Mouse (Mus musculus): Measurements from ENCODE around the gene Ch25h. TPM values are rescaled to one million over a fixed set of nuclear protein-coding genes. Genes with fewer than 3 reads are reported as not detected.

Gene Ch25h
- polyA plus RNA-seq, 1 experiment, result not detected

- no peak for TF ChIP-seq POLR2A (IDR thresholded peaks at IDR 0.05; ENCODE audit: borderline replicate concordance, control insufficient read depth, low read depth, low read length)
- no peak for TF ChIP-seq CTCF (IDR thresholded peaks at IDR 0.05; ENCODE audit: control insufficient read depth, insufficient read depth, low read length)
- no peak overlapping the region for H3K27ac ChIP-seq (ENCODE audit: control insufficient read depth, insufficient read depth, low read depth, low read length, poor library complexity)
- WGBS, result 84% methylated on average over 1 of the region's 1 CpGs
- H3K4me3 ChIP-seq (replicated peaks; ENCODE audit: control insufficient read depth, low read depth, low read length), result no peak overlapping the region
- no peaks in the 10 kb centered on the region for H3K4me1 ChIP-seq (ENCODE audit: control insufficient read depth, insufficient read depth, low read length)
Observed at GRCm38 (mm10) chr19:34461451-34462019, 13.4 kb downstream of the Ch25h start.

DNA sequence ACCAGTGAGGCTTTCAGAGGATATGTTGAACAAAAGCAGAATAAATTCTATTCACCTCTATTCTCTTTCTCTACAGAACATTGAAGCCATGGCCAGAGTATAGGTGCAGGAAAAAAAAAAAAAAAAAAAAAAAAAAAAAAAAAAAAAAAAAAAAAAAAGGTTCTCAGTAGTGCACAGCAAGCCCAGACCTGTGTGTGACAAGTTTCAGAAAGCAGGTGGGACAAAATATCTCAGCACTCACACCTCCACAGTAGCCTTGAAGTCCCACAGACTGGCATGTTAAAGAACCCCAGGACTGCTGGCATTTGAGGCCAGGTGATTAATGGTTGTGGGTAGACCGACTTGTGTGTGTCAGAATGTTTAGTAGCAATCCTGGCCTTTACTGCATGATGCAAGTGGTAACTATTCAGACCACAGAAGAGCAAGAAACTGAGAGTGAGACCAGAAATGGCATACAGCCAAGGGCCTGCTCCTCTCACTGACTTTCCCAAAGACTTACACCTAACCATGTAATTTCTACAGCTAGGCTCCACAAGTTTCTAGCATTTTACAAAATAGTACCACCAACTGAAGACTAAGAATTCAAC lies 24.1 kb downstream of the Ch25h start:
- 6% methylated on average over 1 of the region's 1 CpGs for WGBS
- TF ChIP-seq CTCF (IDR thresholded peaks at IDR 0.05; ENCODE audit: control insufficient read depth, insufficient read depth, low read length), result no peak
- TF ChIP-seq POLR2A (IDR thresholded peaks at IDR 0.05; ENCODE audit: borderline replicate concordance, control insufficient read depth, low read depth, low read length), result no peak
- Histone ChIP-seq H3K4me3 (replicated peaks; ENCODE audit: control insufficient read depth, low read depth, low read length) (no peak overlapping the region), H3K27ac (ENCODE audit: control insufficient read depth, insufficient read depth, low read depth, low read length, poor library complexity) (no peak overlapping the region), H3K4me1 (ENCODE audit: control insufficient read depth, insufficient read depth, low read length) (no peaks in the 10 kb centered on the region)

GRCm38 (mm10) chr19:34448851-34449250 lies 26.1 kb downstream of the Ch25h start:
- H3K4me3 ChIP-seq (replicated peaks; ENCODE audit: control insufficient read depth, low read depth, low read length), result no peak overlapping the region
- H3K4me1 ChIP-seq (ENCODE audit: control insufficient read depth, insufficient read depth, low read length), result no peaks in the 10 kb centered on the region
- no peak for TF ChIP-seq CTCF (IDR thresholded peaks at IDR 0.05; ENCODE audit: control insufficient read depth, insufficient read depth, low read length)
- TF ChIP-seq POLR2A (IDR thresholded peaks at IDR 0.05; ENCODE audit: borderline replicate concordance, control insufficient read depth, low read depth, low read length), result no peak
- WGBS, result 78% methylated on average over 1 of the region's 1 CpGs
- H3K27ac ChIP-seq (ENCODE audit: control insufficient read depth, insufficient read depth, low read depth, low read length, poor library complexity), result no peak overlapping the region

- H3K27ac ChIP-seq (ENCODE audit: control insufficient read depth, insufficient read depth, low read depth, low read length, poor library complexity), result no peak overlapping the region
Observed at GRCm38 (mm10) chr19:34445410-34446012, 29.5 kb downstream of the Ch25h start.

DNA sequence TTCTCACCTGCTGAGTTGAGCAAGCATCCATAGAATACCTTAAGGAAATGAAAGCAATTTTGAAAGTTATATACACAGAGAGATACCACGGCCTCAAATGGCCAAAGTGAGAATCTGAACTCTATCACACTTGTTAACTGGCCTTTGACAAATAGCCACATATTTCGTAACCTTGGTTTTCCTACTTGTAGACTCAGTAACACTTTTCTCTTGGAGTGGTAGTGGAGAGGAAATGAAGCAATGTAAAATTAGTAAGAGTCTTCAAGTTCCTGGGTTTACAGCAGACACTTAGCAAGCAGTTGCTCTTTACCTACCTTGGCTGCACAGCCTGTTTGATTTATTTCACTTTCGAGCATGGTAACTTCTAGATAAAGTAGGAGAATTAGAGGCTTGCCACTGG lies 30.2 kb downstream of the Ch25h start:
- Histone ChIP-seq H3K4me3 (replicated peaks; ENCODE audit: control insufficient read depth, low read depth, low read length) (no peak overlapping the region), H3K27ac (ENCODE audit: control insufficient read depth, insufficient read depth, low read depth, low read length, poor library complexity) (no peak overlapping the region), H3K4me1 (ENCODE audit: control insufficient read depth, insufficient read depth, low read length) (no peaks in the 10 kb centered on the region)
- 25% methylated on average over 3 of the region's 3 CpGs for WGBS
- TF ChIP-seq CTCF (IDR thresholded peaks at IDR 0.05; ENCODE audit: control insufficient read depth, insufficient read depth, low read length) (no peak), POLR2A (IDR thresholded peaks at IDR 0.05; ENCODE audit: borderline replicate concordance, control insufficient read depth, low read depth, low read length) (no peak)

More at GRCm38 (mm10) chr19:34445410-34446012, 29.5 kb downstream of the Ch25h start:
- no peaks in the 10 kb centered on the region for H3K4me1 ChIP-seq (ENCODE audit: control insufficient read depth, insufficient read depth, low read length)
- 31% methylated on average over 4 of the region's 4 CpGs for WGBS
- TF ChIP-seq POLR2A (IDR thresholded peaks at IDR 0.05; ENCODE audit: borderline replicate concordance, control insufficient read depth, low read depth, low read length) (no peak), CTCF (IDR thresholded peaks at IDR 0.05; ENCODE audit: control insufficient read depth, insufficient read depth, low read length) (no peak)
- H3K4me3 ChIP-seq (replicated peaks; ENCODE audit: control insufficient read depth, low read depth, low read length), result no peak overlapping the region

- no peak overlapping the region for H3K27ac ChIP-seq (ENCODE audit: control insufficient read depth, insufficient read depth, low read depth, low read length, poor library complexity)
- 20% methylated on average over 2 of the region's 2 CpGs for WGBS
- no peaks in the 10 kb centered on the region for H3K4me1 ChIP-seq (ENCODE audit: control insufficient read depth, insufficient read depth, low read length)
- TF ChIP-seq POLR2A (IDR thresholded peaks at IDR 0.05; ENCODE audit: borderline replicate concordance, control insufficient read depth, low read depth, low read length), result no peak
- TF ChIP-seq CTCF (IDR thresholded peaks at IDR 0.05; ENCODE audit: control insufficient read depth, insufficient read depth, low read length), result no peak
- no peak overlapping the region for H3K4me3 ChIP-seq (replicated peaks; ENCODE audit: control insufficient read depth, low read depth, low read length)
Observed at GRCm38 (mm10) chr19:34441979-34442378, 33.0 kb downstream of the Ch25h start.

DNA sequence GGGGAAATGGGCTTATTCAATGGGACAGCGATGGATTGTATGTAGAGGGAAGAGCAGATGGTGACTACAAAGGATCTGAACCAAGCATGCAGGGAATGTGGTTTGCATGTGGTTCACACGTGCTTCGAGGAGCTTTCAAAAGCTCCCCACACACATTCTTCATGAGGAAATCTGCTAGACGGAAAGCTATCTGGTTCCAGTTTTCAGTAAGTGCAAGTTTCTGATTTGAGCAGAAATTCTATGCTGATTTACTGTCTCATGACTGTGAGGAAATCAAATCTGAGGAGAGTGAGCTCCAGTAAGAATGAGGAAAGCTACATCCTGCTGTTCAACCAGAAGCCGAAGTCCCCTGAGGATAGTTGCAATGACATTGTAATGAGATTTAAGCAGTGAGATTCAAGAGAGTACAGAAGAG lies 39.8 kb downstream of the Ch25h start:
- Histone ChIP-seq H3K27ac (ENCODE audit: control insufficient read depth, insufficient read depth, low read depth, low read length, poor library complexity) (no peak overlapping the region), H3K4me1 (ENCODE audit: control insufficient read depth, insufficient read depth, low read length) (no peaks in the 10 kb centered on the region)
- 57% methylated on average over 5 of the region's 5 CpGs for WGBS

DNA sequence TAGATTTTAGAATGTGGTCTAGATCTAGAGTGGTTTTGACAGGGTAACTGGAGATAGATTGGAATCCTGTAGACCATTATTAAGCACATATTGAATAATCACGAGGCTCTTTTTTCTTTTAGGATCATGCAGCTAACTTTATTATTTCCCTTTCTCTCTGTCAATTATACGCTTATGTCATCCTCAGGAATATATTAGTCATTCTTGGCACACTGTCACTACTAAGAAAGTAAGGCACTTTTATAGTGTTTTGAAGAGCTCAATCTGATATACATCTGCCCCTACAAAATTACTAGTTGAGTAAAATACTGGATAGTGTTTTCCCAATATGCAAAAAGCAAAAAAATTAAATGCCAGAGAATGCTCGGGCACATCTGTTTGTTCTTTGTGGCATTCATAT lies 43.6 kb downstream of the Ch25h start:
- Histone ChIP-seq H3K4me1 (ENCODE audit: control insufficient read depth, insufficient read depth, low read length) (no peaks in the 10 kb centered on the region), H3K27ac (ENCODE audit: control insufficient read depth, insufficient read depth, low read depth, low read length, poor library complexity) (no peak overlapping the region), H3K4me3 (replicated peaks; ENCODE audit: control insufficient read depth, low read depth, low read length) (no peak overlapping the region)
- 77% methylated on average over 3 of the region's 3 CpGs for WGBS
- TF ChIP-seq POLR2A (IDR thresholded peaks at IDR 0.05; ENCODE audit: borderline replicate concordance, control insufficient read depth, low read depth, low read length) (no peak), CTCF (IDR thresholded peaks at IDR 0.05; ENCODE audit: control insufficient read depth, insufficient read depth, low read length) (no peak)

More for the DNA sequence above, 39.8 kb downstream of the Ch25h start:
- no peak overlapping the region for H3K4me3 ChIP-seq (replicated peaks; ENCODE audit: control insufficient read depth, low read depth, low read length)
- TF ChIP-seq CTCF (IDR thresholded peaks at IDR 0.05; ENCODE audit: control insufficient read depth, insufficient read depth, low read length) (no peak), POLR2A (IDR thresholded peaks at IDR 0.05; ENCODE audit: borderline replicate concordance, control insufficient read depth, low read depth, low read length) (no peak)

Data from bone marrow, adult 2 months (tissue).